Mouse (Mus musculus) thymus, adult 2 months (tissue): ENCODE results near the gene Farp2. TPM values are rescaled to one million over a fixed set of nuclear protein-coding genes. Genes with fewer than 3 reads are reported as not detected.

Source experiments
- DNase-seq: peaks from one replicate; pipeline ENCODE4 v3.0.0; 2021
- H3K27ac ChIP-seq: fragments of 200-500 bp; 2 replicates; pipeline ENCODE4 v1.5.1; 2012; ENCODE audit warnings: low read length, control low read depth; ENCODE audit not compliant: control insufficient read depth, insufficient read depth
- H3K27me3 ChIP-seq: fragments of 200-500 bp; 2 replicates; pipeline ENCODE4 v1.6.1; 2012; ENCODE audit warnings: mild to moderate bottlenecking, low read length, moderate library complexity, mixed read lengths; ENCODE audit not compliant: control insufficient read depth, insufficient read depth
- H3K36me3 ChIP-seq: fragments of 200-500 bp; 2 replicates; pipeline ENCODE4 v1.6.1; 2012; ENCODE audit warnings: mild to moderate bottlenecking, low read length, moderate library complexity; ENCODE audit not compliant: control insufficient read depth, insufficient read depth
- H3K4me1 ChIP-seq: fragments of 200-500 bp; replicated peaks from 2 replicates; pipeline ENCODE4 v1.6.1; 2012; ENCODE audit warnings: low read length; ENCODE audit not compliant: control insufficient read depth, insufficient read depth
- H3K4me3 ChIP-seq: fragments of 200-500 bp; 2 replicates; pipeline ENCODE4 v1.5.1; 2012; ENCODE audit warnings: mild to moderate bottlenecking, low read length, control low read depth, moderate library complexity; ENCODE audit not compliant: control insufficient read depth, insufficient read depth
- CTCF ChIP-seq: fragments of 200-500 bp; IDR thresholded peaks from 2 replicates; pipeline ENCODE4 v1.5.1; 2012; ENCODE audit warnings: mild to moderate bottlenecking, control low read depth, low read length, moderate library complexity, borderline replicate concordance; ENCODE audit not compliant: control insufficient read depth, poor library complexity, insufficient read depth; ENCODE audit errors: extremely low read depth
- POLR2A ChIP-seq: fragments of 200-500 bp; IDR thresholded peaks from 2 replicates; pipeline ENCODE4 v1.6.1; 2012; ENCODE audit warnings: mild to moderate bottlenecking, low read length, control low read depth, moderate library complexity; ENCODE audit not compliant: control insufficient read depth, poor library complexity, insufficient read depth; ENCODE audit errors: extremely low read depth
- WGBS: fragments of 180-500 bp; shearing (Covaris S2); methylation state at CpG from one replicate; pipeline ENCODE4 v1.1.7; 2018; 5-methylcytosine and 5-hydroxymethylcytosine counted together
- polyA plus RNA-seq: library from polyadenylated mRNA; depleted of rRNA; stranded (reverse); fragments of >200 nt; gene quantifications from 2 replicates; pipeline ENCODE4 v1.2.3, GENCODE M21; 2012; rRNA removed

Farp2 gene
- polyA plus RNA-seq: 1.7 and 2.1 TPM in 2 replicates

DNA sequence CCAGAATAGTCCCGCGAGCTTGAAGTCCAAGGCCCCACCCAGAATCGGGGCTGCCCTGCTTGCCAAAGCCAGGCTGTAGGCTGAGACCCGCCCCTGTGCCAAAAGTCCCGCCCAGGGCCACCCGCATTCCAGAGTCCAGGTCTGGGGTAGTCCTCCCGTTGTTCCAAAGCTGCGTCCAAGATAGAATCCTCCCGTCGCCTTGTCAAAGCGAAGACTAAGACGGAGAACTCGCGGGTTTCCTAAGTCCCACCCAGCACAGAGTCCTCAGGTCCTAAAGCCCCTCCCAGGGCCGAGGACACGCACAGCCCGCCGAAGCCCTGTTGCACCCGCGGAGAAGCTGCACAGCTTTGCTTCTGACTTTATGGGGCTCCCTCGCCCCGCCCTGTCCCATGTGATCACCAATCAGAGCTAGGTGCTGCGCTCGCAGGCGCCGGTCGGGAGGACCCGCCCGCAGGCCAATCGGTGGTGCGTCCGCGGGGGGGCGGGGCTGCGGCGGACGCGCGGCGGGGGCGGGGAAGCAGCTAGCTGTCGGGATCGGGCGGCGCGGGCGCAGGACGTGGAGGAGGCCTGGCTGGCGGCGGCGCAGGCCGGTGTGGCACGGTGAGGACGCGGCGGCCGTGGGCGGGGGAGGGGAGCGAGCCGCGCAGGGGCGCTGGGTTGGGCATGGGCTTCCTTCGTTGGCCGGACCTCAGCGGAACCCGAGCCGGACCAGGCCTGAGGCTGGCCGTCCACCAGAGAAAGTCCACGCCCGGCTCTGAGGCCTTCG is at the start of gene Farp2:
Farp2 (plus strand) TSS at position 495 of the 766 bp plus-strand sequence.
- H3K36me3 ChIP-seq: peaks cover 4% of the 10 kb centered on the region; the same call in 1 of the 2 replicates
- no peak within 1 kb of the TSS for H3K27ac ChIP-seq
- peaks cover 12% of the 10 kb centered on the region for H3K4me1 ChIP-seq
- H3K27me3 ChIP-seq: no peaks in the 10 kb centered on the region
- under 1% methylated on average over 68 of the region's 71 CpGs for WGBS
- TF ChIP-seq CTCF: 0 out of 2 replicates have a peak, but pooled peaks have one; percentile 46
- peak; percentile 43 for TF ChIP-seq POLR2A
- peak within 1 kb of the TSS; percentile 51 for H3K4me3 ChIP-seq
- peak; percentile 94 for DNase-seq

DNA sequence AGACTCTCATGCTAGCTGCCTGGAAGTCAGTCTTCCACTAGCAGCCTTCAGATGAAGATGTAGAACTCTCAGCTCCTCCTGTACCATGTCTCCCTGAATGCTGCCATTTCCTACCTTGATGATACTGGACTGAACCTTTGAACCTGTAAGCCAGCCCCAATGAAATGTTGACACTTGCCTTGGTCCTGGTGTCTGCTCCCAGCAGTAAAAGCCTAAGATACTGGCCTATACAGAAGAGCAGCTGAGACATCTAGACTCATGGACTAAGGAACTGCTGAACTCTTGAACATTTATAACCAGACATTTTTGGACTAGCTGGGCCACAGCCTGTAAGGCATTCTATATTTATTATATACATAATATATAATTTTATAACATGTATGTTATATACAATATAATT is 46.8 kb upstream of the Farp2 start:
- Histone ChIP-seq H3K36me3 (no peaks in the 10 kb centered on the region), H3K27ac (no peak overlapping the region; the same call in 1 of the 2 replicates), H3K4me1 (peaks cover 8% of the 10 kb centered on the region), H3K27me3 (no peaks in the 10 kb centered on the region), H3K4me3 (no peak overlapping the region)
- no peak for DNase-seq
- no peak for TF ChIP-seq CTCF
- no peak for TF ChIP-seq POLR2A

GRCm38 (mm10) chr1:93465746-93466145 is 46.1 kb upstream of the Farp2 start:
- H3K36me3 ChIP-seq: no peaks in the 10 kb centered on the region
- no peaks in the 10 kb centered on the region for H3K27me3 ChIP-seq
- DNase-seq: peak; percentile 25
- H3K27ac ChIP-seq: peak overlapping the region; percentile 69
- H3K4me1 ChIP-seq: peaks cover 8% of the 10 kb centered on the region
- TF ChIP-seq POLR2A (no peak), CTCF (no peak)
- H3K4me3 ChIP-seq: no peak overlapping the region

DNA sequence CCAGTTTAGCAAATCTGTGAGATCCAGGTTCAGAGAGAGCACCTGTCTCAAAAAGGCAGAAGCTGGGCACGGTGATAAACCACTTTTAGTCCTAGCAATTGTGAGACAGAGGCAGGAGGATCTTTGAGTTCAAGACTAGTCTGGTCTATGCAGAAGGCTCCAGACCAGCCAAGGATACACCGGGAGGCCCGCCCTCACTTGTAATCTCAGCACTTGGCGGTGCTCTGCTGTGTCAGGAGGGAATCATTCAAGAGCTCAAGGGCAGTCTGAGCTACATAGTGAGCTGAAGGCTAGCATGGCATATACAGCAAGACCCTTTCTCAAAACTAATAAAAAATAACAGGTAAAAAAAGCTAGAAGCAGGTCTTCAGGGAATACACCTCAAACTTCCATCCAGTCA is 43.3 kb upstream of the Farp2 start:
- Histone ChIP-seq H3K4me3 (no peak overlapping the region), H3K36me3 (no peaks in the 10 kb centered on the region), H3K27ac (no peak overlapping the region), H3K27me3 (no peaks in the 10 kb centered on the region), H3K4me1 (peaks cover 8% of the 10 kb centered on the region)
- TF ChIP-seq CTCF (no peak), POLR2A (no peak)
- WGBS: 99% methylated on average over 4 of the region's 4 CpGs
- DNase-seq: no peak

GRCm38 (mm10) chr1:93475694-93476093 is 36.2 kb upstream of the Farp2 start:
- H3K36me3 ChIP-seq: no peaks in the 10 kb centered on the region
- TF ChIP-seq CTCF: no peak
- no peak for TF ChIP-seq POLR2A
- no peak for DNase-seq
- no peaks in the 10 kb centered on the region for H3K27me3 ChIP-seq
- WGBS: over 99% methylated on average over 3 of the region's 3 CpGs
- H3K27ac ChIP-seq: no peak overlapping the region
- no peaks in the 10 kb centered on the region; the same call in 1 of the 2 replicates for H3K4me1 ChIP-seq
- H3K4me3 ChIP-seq: no peak overlapping the region

DNA sequence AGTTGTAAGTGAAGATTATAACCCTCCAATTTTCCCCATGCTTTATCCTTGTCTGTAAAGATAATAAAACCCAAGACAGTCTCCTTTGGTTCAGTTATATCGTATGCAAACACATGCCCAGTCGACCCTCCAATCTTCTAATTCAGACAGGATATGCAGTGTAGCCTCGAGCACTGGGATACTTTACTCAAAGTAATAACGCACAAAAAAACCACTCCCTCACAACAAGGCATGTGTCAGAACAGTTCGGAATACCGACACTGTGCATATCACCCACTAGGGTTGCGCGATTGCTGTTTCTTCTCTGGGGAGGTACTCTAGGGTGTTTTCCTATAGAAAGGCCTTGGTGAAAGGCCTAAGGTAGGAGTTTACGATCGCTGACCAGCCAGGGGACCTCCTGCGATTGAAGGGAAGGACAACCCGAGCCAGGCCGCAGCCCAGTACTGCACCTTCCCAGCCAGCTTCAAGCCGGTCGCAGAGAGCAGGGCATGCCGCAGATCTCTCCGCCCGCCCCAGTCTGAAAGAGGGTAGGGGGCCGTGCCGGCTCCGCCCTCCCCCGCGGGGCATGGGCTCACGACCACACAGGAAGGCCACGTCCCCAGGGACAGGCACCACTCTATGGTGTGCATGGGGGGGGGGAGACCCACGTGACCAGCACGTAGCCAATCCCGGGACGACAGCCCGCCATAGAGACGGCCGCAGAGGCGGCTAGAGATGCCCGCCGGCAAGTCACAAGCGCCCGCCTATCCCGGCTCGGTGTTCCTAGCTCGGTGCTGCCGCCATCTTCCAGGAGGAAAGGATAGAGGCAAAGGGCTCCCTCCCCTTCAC is 33.9 kb upstream of the Farp2 start:
- TF ChIP-seq POLR2A (peak; percentile 71), CTCF (peak; percentile 63; the same call in 1 of the 2 replicates)

More for the DNA sequence above, 33.9 kb upstream of the Farp2 start:
- no peaks in the 10 kb centered on the region; the same call in 1 of the 2 replicates for H3K4me1 ChIP-seq
- no peaks in the 10 kb centered on the region for H3K27me3 ChIP-seq
- WGBS: under 1% methylated on average over 41 of the region's 41 CpGs
- peak overlapping the region; percentile 88 for H3K4me3 ChIP-seq
- no peaks in the 10 kb centered on the region for H3K36me3 ChIP-seq
- peak; percentile 98 for DNase-seq
- peak overlapping the region; percentile 85 for H3K27ac ChIP-seq
